Mouse (Mus musculus): ENCODE results near the gene Serp2. TPM values are rescaled to one million over a fixed set of nuclear protein-coding genes. Genes with fewer than 3 reads are reported as not detected.

The Serp2 gene
- polyA plus RNA-seq, 1 experiment = 2.9 TPM

GRCm38 (mm10) chr14:76505439-76506220, 51.1 kb downstream of the Serp2 start:
- peaks cover 2% of the 10 kb centered on the region for H3K4me1 ChIP-seq (ENCODE audit: control insufficient read depth, insufficient read depth, low read length)
- under 1% methylated on average over 31 of the region's 31 CpGs for WGBS
- H3K4me3 ChIP-seq (replicated peaks; ENCODE audit: extremely low read depth, low read depth, low read length) = peak overlapping the region; percentile 95
- peak; percentile 82 for DNase-seq
- TF ChIP-seq POLR2A (IDR thresholded peaks at IDR 0.05; ENCODE audit: borderline replicate concordance, extremely low read depth, low read depth, low read length) (peak; percentile 63; the same call in 1 of the 2 replicates), CTCF (IDR thresholded peaks at IDR 0.05; ENCODE audit: insufficient read depth, low read length) (no peak)

DNA sequence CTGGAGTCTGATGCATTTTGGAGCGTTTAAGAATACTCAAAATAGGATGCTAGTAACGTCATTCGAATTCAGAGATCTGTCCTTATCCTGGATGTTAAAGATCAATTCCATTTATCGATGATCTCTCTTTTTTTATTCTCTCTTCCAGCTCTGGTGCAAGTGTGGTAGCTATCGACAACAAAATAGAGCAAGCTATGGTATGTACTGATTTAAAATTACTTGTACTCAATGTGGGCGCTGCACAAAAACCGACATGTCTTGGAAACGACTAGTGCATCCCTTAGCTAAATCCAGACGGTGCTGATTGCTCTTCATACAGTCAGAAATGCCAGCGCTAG, 51.6 kb downstream of the Serp2 start:
- WGBS = 3% methylated on average over 10 of the region's 10 CpGs

DNA sequence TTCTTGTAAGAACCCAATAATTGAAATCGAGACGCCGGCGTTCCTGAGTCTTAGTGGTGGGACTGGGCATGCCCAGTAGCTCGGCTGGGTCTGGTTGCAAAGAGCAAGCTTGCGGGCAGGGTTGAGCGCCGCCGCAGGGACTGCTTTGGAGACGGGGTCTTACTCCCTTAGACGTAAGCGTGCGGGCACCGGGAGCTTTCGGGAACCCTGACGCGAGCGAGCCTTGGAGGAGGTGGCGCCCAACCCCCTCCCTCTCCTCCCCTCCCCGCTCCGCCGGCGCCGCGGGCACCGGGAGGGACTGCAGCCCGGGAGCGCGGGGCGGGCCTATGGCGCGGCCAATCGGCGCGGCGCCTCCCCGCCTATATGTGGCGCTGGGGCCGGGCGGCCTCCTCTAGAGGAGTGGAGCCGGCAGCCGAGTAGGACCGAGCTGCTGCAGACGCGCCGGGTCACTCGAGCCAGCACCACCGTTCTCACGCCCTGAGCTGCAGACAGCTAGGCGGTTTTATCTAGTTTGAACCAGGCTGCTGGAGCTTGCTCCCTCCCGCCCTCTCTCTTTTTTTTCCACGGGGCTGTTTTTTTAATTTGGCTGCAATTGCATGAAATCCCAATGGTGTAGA, 52.5 kb downstream of the Serp2 start:
- Histone ChIP-seq H3K4me1 (ENCODE audit: control insufficient read depth, insufficient read depth, low read length) (peaks cover 2% of the 10 kb centered on the region), H3K4me3 (replicated peaks; ENCODE audit: extremely low read depth, low read depth, low read length) (peak overlapping the region; percentile 95)
- peak; percentile 95 for DNase-seq
- WGBS = under 1% methylated on average over 52 of the region's 52 CpGs
- no peak for TF ChIP-seq CTCF (IDR thresholded peaks at IDR 0.05; ENCODE audit: insufficient read depth, low read length)
- TF ChIP-seq POLR2A (IDR thresholded peaks at IDR 0.05; ENCODE audit: borderline replicate concordance, extremely low read depth, low read depth, low read length) = peak; percentile 99

More for the DNA sequence above, 51.6 kb downstream of the Serp2 start:
- DNase-seq = no peak
- peaks cover 2% of the 10 kb centered on the region for H3K4me1 ChIP-seq (ENCODE audit: control insufficient read depth, insufficient read depth, low read length)
- peak overlapping the region; percentile 95 for H3K4me3 ChIP-seq (replicated peaks; ENCODE audit: extremely low read depth, low read depth, low read length)
- no peak for TF ChIP-seq CTCF (IDR thresholded peaks at IDR 0.05; ENCODE audit: insufficient read depth, low read length)
- TF ChIP-seq POLR2A (IDR thresholded peaks at IDR 0.05; ENCODE audit: borderline replicate concordance, extremely low read depth, low read depth, low read length) = no peak

- no peak for DNase-seq
- 6% methylated on average over 13 of the region's 13 CpGs for WGBS
- TF ChIP-seq CTCF (IDR thresholded peaks at IDR 0.05; ENCODE audit: insufficient read depth, low read length) = peak; percentile 31; the same call in 1 of the 2 replicates
- TF ChIP-seq POLR2A (IDR thresholded peaks at IDR 0.05; ENCODE audit: borderline replicate concordance, extremely low read depth, low read depth, low read length) = no peak
- peaks cover 2% of the 10 kb centered on the region for H3K4me1 ChIP-seq (ENCODE audit: control insufficient read depth, insufficient read depth, low read length)
- H3K4me3 ChIP-seq (replicated peaks; ENCODE audit: extremely low read depth, low read depth, low read length) = peak overlapping the region; percentile 68
Observed at GRCm38 (mm10) chr14:76503231-76503851, 53.3 kb downstream of the Serp2 start.

DNA sequence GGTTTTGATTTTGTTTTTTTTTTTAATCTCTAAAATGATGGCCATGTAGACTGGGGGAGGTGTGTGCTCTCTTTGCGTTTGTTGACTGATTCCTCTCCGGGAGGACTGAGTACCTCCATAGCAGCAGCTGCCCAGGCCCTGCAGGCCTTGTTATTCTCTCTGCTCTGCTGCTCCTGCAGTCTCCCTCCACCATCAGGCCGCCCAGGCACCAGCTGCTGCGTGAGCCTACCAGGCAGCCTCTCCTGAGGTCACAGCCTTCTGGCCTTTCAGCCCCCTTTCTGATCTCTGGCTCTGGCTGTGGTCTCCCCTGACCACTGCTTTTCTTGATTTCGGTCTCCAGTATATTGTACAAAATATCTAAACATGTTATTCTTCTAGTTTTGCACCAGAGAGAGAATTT, 56.7 kb downstream of the Serp2 start:
- WGBS = 66% methylated on average over 5 of the region's 5 CpGs
- Histone ChIP-seq H3K4me1 (ENCODE audit: control insufficient read depth, insufficient read depth, low read length) (peaks cover 2% of the 10 kb centered on the region; the same call in 1 of the 2 replicates), H3K4me3 (replicated peaks; ENCODE audit: extremely low read depth, low read depth, low read length) (no peak overlapping the region)
- no peak for DNase-seq
- TF ChIP-seq CTCF (IDR thresholded peaks at IDR 0.05; ENCODE audit: insufficient read depth, low read length) (no peak), POLR2A (IDR thresholded peaks at IDR 0.05; ENCODE audit: borderline replicate concordance, extremely low read depth, low read depth, low read length) (no peak)

DNA sequence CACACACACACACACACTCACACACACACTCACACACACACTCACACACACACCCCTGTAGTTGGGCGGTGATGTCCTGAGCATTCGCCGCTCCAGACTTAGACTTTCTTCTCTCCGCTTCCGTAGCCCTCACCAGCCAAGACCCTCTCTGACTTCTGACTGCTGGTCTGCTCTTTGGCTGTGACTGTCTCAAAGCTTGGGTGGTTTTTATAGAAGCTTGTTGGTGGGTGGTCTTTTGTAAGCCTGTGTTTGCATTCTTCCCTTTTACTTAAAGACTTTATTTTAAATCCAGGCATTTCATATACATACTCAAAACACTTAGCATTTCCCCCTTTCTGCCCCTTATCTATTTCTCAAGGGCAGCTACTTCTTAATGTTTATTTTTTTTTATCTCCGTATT, 57.2 kb downstream of the Serp2 start:
- no peak for DNase-seq
- WGBS = 90% methylated on average over 6 of the region's 6 CpGs
- Histone ChIP-seq H3K4me1 (ENCODE audit: control insufficient read depth, insufficient read depth, low read length) (peaks cover 2% of the 10 kb centered on the region; the same call in 1 of the 2 replicates), H3K4me3 (replicated peaks; ENCODE audit: extremely low read depth, low read depth, low read length) (no peak overlapping the region)
- TF ChIP-seq POLR2A (IDR thresholded peaks at IDR 0.05; ENCODE audit: borderline replicate concordance, extremely low read depth, low read depth, low read length) = no peak
- TF ChIP-seq CTCF (IDR thresholded peaks at IDR 0.05; ENCODE audit: insufficient read depth, low read length) = no peak

GRCm38 (mm10) chr14:76498210-76498609, 58.5 kb downstream of the Serp2 start:
- no peak for DNase-seq
- no peaks in the 10 kb centered on the region; the same call in 1 of the 2 replicates for H3K4me1 ChIP-seq (ENCODE audit: control insufficient read depth, insufficient read depth, low read length)
- no peak overlapping the region for H3K4me3 ChIP-seq (replicated peaks; ENCODE audit: extremely low read depth, low read depth, low read length)
- 49% methylated on average over 7 of the region's 7 CpGs for WGBS
- no peak for TF ChIP-seq CTCF (IDR thresholded peaks at IDR 0.05; ENCODE audit: insufficient read depth, low read length)
- TF ChIP-seq POLR2A (IDR thresholded peaks at IDR 0.05; ENCODE audit: borderline replicate concordance, extremely low read depth, low read depth, low read length) = no peak

- DNase-seq = no peak
- Histone ChIP-seq H3K4me1 (ENCODE audit: control insufficient read depth, insufficient read depth, low read length) (no peaks in the 10 kb centered on the region; the same call in 1 of the 2 replicates), H3K4me3 (replicated peaks; ENCODE audit: extremely low read depth, low read depth, low read length) (no peak overlapping the region)
- no peak for TF ChIP-seq CTCF (IDR thresholded peaks at IDR 0.05; ENCODE audit: insufficient read depth, low read length)
- no peak for TF ChIP-seq POLR2A (IDR thresholded peaks at IDR 0.05; ENCODE audit: borderline replicate concordance, extremely low read depth, low read depth, low read length)
- WGBS = 75% methylated on average over 9 of the region's 9 CpGs
Observed at GRCm38 (mm10) chr14:76497187-76497586, 59.5 kb downstream of the Serp2 start.

DNA sequence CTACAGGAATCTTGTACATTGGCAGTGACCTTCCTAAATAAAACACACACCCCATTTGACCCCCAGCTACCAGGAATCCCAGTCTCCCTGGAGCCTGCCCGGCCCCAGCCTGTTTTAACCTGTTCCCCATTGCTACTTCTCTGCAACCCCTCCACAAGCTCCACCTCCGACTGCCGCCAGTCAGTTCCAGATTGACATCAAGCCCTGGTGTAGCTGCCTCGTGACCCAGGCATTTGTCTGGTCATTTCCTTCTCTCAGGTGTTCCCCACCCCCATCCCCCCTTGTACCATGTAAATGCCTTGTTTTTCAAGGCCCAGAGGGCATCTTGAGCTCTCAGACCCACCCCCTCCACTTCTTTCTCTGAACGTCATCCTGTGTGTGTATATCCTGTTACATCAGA, 61.7 kb downstream of the Serp2 start:
- H3K4me1 ChIP-seq (ENCODE audit: control insufficient read depth, insufficient read depth, low read length) = no peaks in the 10 kb centered on the region
- no peak for DNase-seq
- H3K4me3 ChIP-seq (replicated peaks; ENCODE audit: extremely low read depth, low read depth, low read length) = no peak overlapping the region
- TF ChIP-seq CTCF (IDR thresholded peaks at IDR 0.05; ENCODE audit: insufficient read depth, low read length) (no peak), POLR2A (IDR thresholded peaks at IDR 0.05; ENCODE audit: borderline replicate concordance, extremely low read depth, low read depth, low read length) (no peak)
- 66% methylated on average over 5 of the region's 5 CpGs for WGBS
